Mouse (Mus musculus): ENCODE measurements around the gene Chst2.

Gene Chst2

DNA sequence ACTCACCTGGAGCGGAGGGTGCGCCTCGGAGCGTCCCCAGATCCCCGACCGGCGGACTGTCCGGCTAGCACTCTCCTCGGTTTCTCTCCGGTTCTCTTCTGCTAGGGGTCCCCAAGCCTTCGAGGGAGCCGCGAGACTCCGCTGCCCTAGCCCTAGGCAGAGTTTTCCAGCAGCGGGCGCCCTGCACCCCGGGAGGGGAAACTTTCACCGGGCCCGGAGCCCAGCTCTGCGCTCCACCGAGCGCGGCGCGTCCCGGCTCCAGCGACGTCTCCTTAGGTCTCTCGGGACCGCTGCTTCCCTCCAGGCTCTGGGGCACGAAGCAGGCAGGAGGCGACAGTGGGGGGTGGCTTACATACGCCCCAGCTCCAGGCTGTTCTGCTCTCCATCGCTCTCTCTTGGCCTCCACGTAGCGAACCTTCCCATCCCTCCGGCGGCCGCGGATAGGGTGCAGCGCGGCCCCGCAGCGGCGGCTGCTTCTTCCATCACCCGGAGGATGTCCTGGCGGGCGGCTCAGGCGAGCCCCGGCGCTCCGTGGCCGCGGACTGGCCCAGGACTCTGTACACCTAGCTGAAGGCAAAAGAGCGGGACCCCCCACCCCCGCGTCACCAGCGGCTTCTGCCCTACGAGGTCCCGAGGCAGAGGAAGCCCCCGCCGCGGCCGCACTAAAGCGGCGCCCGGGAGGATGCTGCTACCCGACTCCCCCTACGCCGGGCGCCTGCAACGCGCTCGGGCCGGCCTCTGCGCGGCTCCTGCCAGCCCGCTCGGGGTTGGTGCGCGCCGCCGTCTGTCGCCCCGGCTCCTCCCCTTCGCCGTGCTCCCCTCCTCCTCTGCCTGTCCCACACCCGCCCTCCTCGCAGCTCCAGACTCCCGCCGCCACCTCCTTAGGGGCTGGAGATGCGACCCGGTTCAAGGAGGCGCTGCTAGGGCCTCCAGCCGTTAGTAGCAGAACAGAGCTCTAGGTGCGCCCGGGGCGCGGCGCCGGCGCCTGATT lies at the start of gene Chst2:
TSS of gene Chst2 (minus strand) at position 152 of the 991 bp plus-strand sequence.
- peak; percentile 47 to 78 for DNase-seq (ENCODE audit: low spot score in 2 of 2)

DNA sequence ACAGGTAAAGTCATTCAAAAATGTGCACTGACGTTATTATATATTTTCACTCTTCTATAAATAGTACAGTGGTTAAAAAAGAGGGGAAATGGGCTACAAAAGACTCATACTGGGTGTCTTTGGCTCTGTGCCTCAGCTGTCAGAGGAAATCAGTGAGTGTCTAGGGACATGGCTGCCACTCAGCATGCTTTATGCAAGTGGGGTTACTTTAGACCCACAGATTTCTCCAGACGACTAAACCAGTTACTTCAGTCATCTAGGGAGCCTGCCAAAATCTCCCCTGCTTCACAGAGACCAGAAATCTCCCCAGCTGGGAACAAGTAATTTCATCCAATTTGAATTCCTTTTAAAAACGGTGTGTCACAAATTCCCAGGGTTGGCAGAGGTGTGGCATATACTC lies 45.4 kb upstream of the Chst2 start:
- no peak for DNase-seq (ENCODE audit: low spot score in 2 of 2)

DNA sequence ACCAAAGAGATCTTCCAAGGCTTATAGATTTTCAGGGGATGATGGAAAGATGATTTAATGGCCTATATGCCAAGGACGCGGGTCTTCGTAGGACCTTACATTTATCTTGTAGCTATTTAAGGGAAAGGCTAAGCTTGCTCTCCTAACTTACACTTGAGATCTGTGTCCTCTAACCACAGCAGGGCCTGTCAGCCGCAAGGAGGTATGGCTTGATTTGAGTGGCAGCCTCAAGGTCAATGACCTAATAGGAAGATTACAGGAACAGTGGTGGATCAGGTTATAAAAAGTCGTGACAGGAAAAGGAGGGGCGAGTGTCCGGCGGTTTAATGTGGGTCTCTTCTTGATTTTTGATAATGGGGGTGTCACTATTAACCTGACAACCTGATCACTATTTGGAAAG lies 44.1 kb upstream of the Chst2 start:
- no peak for DNase-seq (ENCODE audit: low spot score in 2 of 2)

DNA sequence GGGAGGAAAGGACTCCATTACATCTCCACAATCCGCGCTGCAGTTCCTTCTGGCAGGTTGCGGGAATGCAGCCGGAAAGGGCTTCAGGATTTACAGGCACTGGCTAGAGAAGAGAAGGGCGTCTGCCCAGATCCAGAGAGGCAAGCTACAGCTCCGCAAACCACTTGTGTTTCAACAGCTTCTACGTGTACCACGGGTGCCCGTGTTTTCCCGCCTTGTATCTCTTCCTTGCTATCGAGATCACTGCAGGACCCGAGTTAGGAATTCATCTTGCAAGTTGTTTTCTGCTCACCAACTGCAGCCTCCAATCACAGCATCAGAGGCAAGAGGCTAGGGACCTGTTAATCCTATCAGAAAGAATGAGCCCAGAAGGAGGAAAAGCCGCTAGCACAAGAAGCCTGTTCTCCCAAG lies 35.8 kb upstream of the Chst2 start:
- peak in 1 of 2 experiments; percentile 2 for DNase-seq (ENCODE audit: low spot score in 2 of 2)

DNA sequence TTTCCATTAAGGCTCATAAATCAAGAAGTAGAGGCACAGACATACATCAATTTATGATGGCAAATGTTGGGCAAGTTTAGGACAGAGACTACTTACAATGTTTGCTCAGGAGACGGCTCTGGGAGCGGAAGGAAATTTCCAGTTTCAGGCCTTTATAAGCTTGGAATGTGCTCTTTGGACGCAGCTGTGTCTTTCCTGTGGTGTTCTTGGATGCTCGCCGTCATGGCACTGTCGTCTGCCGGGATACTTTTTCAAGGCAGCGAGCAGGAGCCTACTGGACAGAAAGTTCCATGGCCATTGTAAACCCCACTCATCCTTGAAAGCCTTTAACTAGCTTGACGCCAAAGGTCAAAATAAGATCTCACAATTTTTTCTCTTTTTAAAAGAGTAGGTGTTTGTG lies 31.4 kb upstream of the Chst2 start:
- no peak for DNase-seq (ENCODE audit: low spot score in 2 of 2)

DNA sequence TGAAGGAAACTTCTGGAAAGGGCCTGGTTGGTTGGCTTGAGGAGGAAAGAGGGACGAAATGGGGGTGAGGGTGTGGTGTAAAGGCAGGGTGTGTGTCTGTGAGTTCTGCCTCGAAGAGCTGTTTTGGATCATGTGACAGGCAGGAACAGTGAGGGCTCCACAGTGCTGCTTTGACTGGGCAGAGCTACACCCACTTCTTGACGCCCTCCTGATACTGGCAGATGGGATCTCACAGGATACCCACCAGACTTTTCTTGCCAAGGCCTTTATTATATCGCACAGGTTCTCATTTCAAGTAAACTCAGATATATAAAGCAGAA lies 29.7 kb upstream of the Chst2 start:
- DNase-seq (ENCODE audit: low spot score in 2 of 2), result no peak

DNA sequence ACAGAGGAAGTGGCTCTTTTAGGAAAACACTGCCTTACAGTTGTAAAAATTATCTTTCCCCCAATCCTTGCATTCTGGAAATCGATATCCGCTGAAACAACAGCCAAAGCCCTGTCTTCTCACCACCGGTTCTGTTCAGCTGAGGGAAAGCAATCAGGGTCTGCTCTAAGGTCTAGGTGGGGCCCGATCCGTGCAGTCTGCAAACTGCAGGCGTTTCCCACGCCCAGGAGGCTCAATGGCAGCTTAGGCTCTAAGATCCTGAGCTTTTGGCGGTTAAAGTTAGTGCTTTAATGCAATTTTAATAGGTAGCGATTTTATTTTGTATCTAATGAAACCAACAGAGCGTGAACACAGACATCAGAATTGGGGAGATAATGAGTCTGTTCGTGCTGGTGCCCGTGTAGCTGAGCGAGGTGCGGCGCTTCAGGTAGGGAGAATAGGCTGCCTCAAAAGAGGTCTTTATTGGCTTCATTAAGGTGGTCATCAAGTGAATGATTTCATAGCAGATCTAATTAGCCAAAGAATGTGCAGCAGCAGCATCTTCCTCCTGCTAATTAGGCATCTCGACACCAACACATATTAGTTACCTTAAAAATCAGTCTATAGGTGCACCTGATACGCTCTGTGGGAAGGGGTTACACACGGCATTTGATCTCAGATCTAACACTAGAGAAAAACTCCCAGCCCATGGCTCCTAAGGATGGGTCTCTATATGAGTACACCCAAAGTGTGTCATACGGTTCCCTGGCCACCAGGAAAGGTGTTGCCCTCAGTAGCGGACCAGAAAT lies 29.2 kb upstream of the Chst2 start:
- no peak for DNase-seq (ENCODE audit: low spot score in 2 of 2)

DNA sequence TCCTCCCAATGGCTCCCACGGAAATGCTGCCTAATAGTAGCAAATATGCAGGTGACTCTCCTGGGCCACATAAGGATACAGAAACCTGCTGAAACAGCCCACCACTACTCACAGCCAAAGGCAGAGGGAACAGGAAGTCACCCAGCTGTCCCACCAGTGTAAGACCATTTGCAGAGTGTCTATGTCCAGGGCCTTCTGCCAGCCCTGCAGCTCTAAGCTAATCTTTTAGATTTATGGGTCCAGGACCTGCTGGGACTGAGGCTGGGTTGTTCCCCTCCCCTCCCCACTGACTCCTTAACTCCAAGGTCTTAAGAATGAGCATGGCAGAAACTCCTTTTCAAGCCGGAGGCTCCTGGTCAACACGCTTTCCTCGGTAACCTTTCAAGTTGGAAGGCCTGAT lies 21.8 kb upstream of the Chst2 start:
- no peak for DNase-seq (ENCODE audit: low spot score in 2 of 2)

DNA sequence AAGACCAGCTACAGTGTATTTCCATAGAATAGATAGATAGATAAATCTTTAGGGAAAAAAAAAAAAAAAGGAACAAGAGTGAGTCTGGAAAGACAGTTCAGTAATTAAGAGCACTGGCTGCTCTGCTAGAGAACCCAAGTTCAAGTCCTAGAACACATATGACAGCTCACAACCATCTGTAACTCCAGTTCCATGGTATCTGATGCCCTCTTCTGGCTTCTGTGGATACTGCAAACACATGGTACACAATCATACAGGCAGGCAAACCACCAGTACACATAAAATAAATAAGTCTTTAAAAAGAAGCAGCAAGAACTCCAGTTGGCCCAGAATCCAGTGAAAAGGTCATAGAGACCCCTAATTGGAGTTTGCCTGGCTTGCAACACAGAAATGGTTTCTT lies 7.4 kb upstream of the Chst2 start:
- DNase-seq (ENCODE audit: low spot score in 2 of 2), result no peak

DNA sequence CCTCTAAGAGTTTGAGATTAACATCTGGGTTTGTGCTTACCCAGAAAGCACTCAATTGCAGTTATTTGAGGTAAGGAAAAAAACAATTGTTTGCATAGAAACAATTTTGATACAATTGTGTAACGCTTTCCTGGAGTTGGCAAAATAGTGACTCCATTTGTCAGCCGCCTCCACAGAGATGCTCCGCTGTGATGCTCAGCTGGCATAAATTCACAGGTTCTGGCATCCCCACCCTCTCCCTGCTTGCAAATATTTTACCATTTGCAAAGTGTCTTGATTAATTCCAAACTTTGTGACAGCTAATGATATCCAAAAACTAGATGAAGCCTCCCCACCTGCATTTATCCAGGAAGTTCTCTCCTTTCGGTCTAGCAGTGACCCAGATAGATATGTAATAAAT lies 5.5 kb upstream of the Chst2 start:
- no peak for DNase-seq (ENCODE audit: low spot score in 2 of 2)

DNA sequence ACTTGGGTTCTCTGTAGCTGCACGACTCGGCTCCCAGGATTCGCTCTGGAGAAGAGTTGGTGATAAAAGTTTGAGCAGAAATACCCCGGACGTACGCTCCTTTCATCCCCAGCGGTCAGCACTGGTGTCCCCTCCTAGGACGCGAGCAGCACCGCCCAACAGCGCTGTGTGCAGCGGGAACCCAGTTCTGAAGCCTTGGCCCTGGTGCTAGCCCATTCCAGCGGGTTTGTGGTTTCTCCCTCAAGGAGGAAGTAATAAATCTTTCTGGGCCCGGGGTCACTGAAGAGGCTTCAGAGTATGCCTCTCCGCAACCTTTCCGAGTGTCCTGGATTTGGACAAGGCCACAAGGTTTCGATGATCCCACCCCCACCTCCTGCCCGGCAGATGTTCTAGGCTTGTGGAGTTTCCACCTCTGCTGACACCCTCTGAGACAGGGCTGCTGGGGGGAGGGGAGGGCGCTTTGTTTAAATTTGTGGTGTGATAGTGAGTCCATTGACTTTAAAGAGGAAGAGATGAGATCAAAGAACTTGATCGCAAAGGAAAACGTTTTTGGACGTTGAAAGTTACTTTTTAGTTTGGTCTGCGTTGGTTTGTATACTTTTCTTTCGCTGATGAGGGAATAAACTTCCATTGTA lies 1.2 kb upstream of the Chst2 start:
- peak in 1 of 2 experiments; percentile 4 for DNase-seq (ENCODE audit: low spot score in 2 of 2)

DNA sequence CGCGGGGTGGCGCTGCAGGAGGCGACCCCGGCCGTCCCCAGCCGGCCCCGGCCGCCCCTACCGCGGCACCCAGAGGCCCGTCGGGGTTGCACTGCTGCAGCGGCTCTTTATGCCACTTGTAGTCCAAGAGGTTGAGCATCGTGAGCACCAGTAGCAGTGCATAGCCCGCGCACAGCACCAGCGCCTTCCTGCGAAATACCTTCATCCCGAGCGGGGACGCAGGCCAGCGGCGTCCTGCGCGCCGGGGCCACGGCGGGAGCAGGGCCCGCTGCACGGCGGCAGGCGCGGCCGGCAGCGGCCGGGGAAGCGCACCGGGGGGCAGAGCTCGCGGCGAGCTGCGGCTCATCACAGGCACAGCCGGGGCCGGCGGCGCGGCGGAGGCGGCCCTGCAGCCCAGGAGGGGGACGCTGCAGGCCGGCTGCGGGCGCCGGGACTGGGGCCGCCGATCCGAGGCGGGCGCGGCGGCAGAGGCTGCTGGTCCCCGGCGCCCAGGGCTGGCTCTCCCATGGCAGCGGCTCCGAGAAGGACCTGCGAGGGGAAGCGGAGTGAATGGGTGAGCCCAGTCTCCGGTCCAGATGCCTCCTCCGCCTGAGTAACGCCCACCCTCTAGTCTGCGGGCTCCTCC lies 464 bp downstream of the Chst2 start:
- no peak for DNase-seq (ENCODE audit: low spot score in 2 of 2)

DNA sequence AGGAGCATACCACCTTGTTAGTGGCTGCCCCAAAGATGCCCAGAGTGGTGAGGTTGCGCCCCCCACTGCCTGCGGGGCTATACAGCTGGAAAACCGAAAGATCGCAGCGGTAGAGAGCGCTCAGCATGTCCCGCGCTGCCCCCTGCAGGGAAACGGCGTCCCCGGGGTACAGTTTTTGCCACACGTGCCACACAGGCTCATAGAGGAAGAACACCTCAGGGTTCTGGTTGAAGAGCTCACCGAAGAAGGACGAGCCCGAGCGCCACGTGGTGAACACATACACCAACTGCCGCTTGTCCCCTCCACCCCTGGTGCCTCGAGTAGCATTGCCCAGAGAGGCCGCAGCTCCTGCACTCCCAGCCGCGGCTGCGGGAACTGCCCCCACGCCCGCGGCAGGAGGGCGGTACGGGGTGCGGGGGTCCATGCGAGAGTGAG lies 994 bp downstream of the Chst2 start:
- DNase-seq (ENCODE audit: low spot score in 2 of 2), result peak; percentile 18 to 21

DNA sequence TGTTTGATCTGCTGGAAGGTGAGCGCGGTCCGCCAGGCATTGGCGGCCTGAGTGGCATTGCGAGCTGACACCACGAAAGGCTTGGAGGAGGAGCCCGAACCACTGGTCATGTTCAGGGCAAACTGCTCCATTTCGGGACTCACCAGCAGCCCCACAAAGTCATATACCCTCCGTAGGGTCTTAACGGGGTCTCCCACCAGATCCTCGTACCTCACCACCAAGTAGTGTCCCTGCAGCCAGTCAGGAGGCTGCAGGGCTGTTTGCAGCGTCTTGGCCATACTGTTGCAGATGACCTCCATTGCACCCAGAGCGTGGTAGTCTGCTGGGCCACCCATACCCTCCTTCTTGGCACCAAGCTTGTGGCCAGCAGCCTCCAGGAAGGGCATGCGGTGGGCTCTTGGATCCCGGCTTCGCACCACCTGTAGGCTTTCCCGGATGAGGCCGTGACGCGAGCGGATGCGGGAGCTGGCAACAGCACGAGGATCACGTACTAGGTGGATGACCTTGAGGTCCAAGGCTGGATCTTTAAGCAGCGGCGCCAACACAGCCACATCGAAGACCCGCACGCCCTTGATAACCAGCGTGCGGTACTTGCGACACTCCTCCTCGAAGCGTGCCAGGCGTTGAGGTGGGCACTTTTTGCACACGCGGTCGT lies 1.6 kb downstream of the Chst2 start:
- peak in 1 of 2 experiments; percentile 2 for DNase-seq (ENCODE audit: low spot score in 2 of 2)

DNA sequence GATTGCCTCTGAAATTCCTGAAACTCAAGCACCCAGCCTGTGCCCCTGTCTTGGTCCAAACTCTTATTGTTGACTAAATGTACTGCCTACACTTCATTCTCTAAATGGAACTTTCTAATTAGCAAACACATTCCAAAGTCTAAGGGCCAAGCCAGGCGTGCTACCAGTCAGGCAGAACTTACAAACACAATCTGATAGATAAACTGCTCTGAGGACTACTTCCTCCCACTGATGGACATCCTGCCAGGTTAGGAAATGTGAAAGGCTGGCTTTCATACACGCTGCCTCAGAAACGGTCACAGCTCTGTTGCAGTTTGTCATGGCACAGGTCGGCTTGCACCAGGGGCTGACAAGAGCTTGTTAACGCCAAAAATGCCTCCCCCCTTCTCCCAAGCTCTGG lies 4.8 kb downstream of the Chst2 start:
- no peak for DNase-seq (ENCODE audit: low spot score in 2 of 2)

DNA sequence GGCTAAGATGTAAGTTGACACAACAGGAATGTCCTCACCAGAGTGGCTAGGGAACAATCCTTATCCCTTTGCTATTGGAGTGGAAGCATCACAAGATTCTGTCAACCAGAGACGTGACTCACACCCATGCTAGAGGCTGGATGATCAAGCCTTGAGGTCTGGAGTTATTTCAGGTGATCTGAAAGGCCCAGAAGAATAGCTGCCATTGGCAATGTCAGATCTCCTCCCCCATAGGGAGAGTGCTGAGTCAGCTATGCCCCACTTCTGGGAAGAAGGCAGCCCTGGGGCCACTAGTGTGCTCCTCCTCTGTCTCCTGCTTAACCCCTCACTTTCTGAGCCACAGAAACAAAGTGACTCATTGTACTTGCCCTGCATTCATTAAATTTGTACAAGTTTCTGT lies 14.5 kb downstream of the Chst2 start:
- no peak for DNase-seq (ENCODE audit: low spot score in 2 of 2)

DNA sequence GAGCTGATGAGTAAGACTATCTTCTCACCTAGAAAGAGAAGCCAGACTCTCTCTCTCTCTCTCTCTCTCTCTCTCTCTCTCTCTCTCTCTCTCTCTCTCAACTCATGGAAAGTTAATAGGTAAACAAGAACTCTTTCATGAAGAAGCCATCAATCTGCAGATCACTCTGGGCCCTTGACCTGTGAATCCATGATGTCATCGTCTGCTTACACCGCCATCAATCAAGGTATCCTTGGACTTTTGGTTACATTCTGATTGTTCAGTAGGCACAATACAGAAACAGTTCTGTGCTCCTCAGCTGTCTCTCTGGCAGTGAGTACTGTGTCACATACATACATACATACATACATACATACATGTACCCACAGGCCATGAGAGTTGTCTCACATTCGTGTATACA lies 16.6 kb downstream of the Chst2 start:
- DNase-seq (ENCODE audit: low spot score in 2 of 2), result no peak

DNA sequence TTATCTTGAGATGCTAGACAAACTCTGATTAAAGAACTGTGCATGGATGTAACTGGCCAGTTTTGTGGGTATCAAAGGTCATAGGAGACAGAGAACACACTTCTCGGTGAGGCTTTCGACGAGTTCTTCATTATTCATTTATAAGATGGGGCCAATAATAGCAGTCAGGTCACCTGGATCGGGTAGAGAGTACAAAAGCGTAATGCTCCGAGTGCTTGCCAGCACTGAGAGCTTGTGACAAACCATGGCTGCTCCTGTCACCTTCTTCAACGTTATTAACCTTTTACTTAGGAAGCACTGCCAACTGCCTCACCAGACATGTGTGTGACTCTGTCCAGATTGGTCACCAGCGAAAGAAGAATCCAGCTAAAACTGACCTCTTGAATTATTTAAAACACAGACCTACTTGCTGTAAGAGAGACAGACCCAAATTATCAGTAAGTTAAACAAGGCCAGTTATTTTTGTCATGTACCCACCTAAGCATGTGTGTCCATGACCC lies 18.6 kb downstream of the Chst2 start:
- DNase-seq (ENCODE audit: low spot score in 2 of 2), result no peak

DNA sequence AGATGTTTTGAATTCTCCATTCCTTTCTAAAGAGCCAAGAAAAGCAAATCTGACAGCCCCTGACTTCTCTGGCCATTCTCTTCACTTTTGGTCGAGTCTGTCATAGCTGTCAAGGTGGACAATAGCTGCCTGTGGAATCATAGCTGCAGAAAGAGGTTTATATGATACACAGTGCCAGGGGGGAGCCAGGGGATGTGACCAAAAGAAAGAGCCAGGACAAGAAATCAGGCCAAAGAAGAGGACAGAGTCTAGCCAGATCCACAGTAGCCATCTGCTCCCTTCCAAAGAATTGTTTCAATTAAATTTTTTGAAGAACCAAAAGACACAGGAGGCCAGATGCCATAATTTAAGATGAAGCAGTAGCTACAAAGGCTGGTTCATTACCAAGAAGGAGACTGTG lies 30.6 kb downstream of the Chst2 start:
- DNase-seq (ENCODE audit: low spot score in 2 of 2), result no peak

DNA sequence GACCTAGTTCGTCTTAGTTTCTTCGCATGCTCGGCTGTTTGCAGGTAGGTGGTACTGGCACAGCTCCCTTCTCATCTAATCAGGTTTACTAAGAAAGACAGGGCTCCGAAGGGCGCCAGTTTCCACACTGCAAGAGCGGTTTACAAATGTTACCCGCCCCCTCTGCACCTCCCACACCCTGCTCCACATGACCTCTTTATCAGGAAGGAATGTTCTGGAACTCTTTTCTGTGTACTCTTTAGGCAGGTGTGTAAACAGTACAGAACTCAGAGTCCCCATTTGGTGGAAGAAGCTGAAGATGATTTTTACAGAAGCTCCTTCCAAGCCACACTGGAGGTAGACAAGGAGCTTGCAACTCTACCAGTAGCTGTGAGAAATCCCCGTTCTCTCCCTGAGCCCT lies 31.2 kb downstream of the Chst2 start:
- DNase-seq (ENCODE audit: low spot score in 2 of 2), result no peak

DNA sequence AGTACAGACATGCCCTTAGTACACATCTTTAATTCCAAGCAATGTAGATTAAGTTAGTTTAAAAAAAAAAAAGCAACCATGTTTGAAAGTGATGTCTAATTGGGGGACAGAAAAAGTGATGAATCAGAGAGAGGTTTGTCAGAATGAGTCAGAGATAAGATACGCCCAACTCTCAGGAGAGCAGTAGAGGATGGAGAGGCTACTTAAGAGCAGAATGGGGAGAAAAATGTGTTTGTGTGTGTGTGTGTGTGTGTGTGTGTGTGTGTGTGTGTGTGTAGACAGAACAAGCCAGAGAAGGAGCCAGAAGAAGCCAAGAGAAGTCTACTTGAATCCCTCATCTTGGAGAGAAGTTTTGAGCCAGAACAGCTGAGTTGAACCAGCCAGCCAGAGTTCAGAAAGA lies 32.8 kb downstream of the Chst2 start:
- no peak for DNase-seq (ENCODE audit: low spot score in 2 of 2)
